Mouse (Mus musculus) testis, postnatal 14 days (tissue): ENCODE measurements around the gene Tmprss6.

ENCODE experiments used
- DNase-seq: peaks from one replicate; pipeline ENCODE4 v3.0.0; 2021; ENCODE audit warnings: low spot score

The Tmprss6 gene

GRCm38 (mm10) chr15:78447121-78447520, 21.3 kb downstream of the Tmprss6 start:
- no peak for DNase-seq

- DNase-seq = no peak
Measured at GRCm38 (mm10) chr15:78443857-78444256, 24.6 kb downstream of the Tmprss6 start.

- no peak for DNase-seq
Measured at GRCm38 (mm10) chr15:78442231-78442630, 26.2 kb downstream of the Tmprss6 start.

- DNase-seq = no peak
Measured at GRCm38 (mm10) chr15:78438973-78439372, 29.5 kb downstream of the Tmprss6 start.

GRCm38 (mm10) chr15:78438505-78438904, 29.9 kb downstream of the Tmprss6 start:
- no peak for DNase-seq

GRCm38 (mm10) chr15:78438018-78438394, 30.4 kb downstream of the Tmprss6 start:
- no peak for DNase-seq

GRCm38 (mm10) chr15:78437237-78438017, 31.0 kb downstream of the Tmprss6 start:
- peak; percentile 84 for DNase-seq

GRCm38 (mm10) chr15:78436380-78437192, 31.8 kb downstream of the Tmprss6 start:
- DNase-seq = peak; percentile 90

GRCm38 (mm10) chr15:78435681-78436080, 32.8 kb downstream of the Tmprss6 start:
- DNase-seq = no peak

GRCm38 (mm10) chr15:78434896-78435520, 33.4 kb downstream of the Tmprss6 start:
- no peak for DNase-seq

- no peak for DNase-seq
Measured at GRCm38 (mm10) chr15:78431541-78432121, 36.8 kb downstream of the Tmprss6 start.

GRCm38 (mm10) chr15:78430874-78431273, 37.6 kb downstream of the Tmprss6 start:
- no peak for DNase-seq

- DNase-seq = no peak
Measured at GRCm38 (mm10) chr15:78429871-78430622, 38.4 kb downstream of the Tmprss6 start.

GRCm38 (mm10) chr15:78429139-78429459, 39.3 kb downstream of the Tmprss6 start:
- DNase-seq = no peak

- DNase-seq = peak; percentile 79
Measured at GRCm38 (mm10) chr15:78428391-78429138, 39.9 kb downstream of the Tmprss6 start, which contains the start of gene Kctd17. Gene Kctd17 (plus strand): TSS chr15:78428564.

- DNase-seq = no peak
Measured at GRCm38 (mm10) chr15:78425230-78425629, 43.2 kb downstream of the Tmprss6 start.

- DNase-seq = no peak
Measured at GRCm38 (mm10) chr15:78424507-78424906, 43.9 kb downstream of the Tmprss6 start.

- DNase-seq = peak; percentile 83
Measured at GRCm38 (mm10) chr15:78422046-78422956, 46.1 kb downstream of the Tmprss6 start.

GRCm38 (mm10) chr15:78420395-78420794, 48.0 kb downstream of the Tmprss6 start:
- no peak for DNase-seq

- DNase-seq = peak; percentile 72
Measured at GRCm38 (mm10) chr15:78416937-78417336, 51.5 kb downstream of the Tmprss6 start.
